Mouse (Mus musculus): ENCODE results near the gene Fubp1.
A peak's percentile ranks its signal among the peaks of the same experiment; 100 is the strongest.

DNA sequence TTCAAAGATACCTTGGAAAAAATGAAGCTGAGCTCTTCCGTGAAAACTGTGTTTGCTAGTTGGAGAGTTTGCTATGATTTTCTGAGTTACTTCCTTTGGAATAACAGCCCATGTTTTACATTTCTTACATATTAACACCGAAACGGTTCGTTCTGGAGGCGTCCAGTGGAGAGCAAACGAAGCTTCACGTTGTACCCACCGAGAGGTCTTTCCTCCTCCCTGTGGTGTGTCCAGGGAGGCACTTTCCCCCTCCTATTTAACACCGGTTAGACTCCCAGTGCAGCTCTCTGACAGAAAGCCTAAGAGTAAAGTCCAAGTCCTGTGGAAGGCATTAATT, 45.2 kb upstream of the Fubp1 start:
- TF ChIP-seq CTCF (IDR thresholded peaks at IDR 0.05) = no peak
- TF ChIP-seq EP300 (IDR thresholded peaks at IDR 0.05) = 0 out of 2 replicates have a peak, but pooled peaks have one; percentile 7
